Mouse (Mus musculus): ENCODE data around the gene Thop1.

Gene Thop1

GRCm38 (mm10) chr10:81112946-81113345 lies 43.1 kb downstream of the Thop1 start:
- no peak for DNase-seq (ENCODE audit: low read depth)

- no peak for DNase-seq (ENCODE audit: low read depth)
These were observed 49.8 kb downstream of the Thop1 start for GRCm38 (mm10) chr10:81119625-81120024.

GRCm38 (mm10) chr10:81120650-81121049 lies 50.8 kb downstream of the Thop1 start:
- DNase-seq (ENCODE audit: low read depth): no peak

DNA sequence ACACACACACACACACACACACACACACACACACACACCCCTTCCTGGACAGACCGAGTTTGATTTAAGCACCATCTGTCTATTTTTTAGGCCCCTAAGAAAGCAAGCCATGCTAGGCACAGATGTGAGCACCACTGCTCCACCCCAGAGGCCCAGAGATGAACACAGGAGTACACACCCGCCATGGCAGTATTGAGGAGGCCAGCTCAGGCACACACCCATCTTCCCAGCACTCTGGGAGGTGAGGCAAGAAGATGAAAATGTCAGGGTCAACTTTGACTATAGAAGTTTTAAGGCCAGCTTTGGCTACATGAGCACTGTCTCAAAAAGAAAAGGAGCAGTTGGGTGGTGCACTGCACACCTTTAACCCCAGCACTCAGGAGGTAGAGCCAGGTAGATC lies 53.1 kb downstream of the Thop1 start:
- no peak for DNase-seq (ENCODE audit: low read depth)

- DNase-seq (ENCODE audit: low read depth): no peak
These were observed 53.7 kb downstream of the Thop1 start for GRCm38 (mm10) chr10:81123500-81123899.
